Mouse (Mus musculus) liver, embryonic 16.5 days (tissue): ENCODE results near the gene Capzb. TPM values are rescaled to one million over a fixed set of nuclear protein-coding genes. Genes with fewer than 3 reads are reported as not detected.

Experiments
- ATAC-seq: fragments of 200-750 bp; cut with Nextera tagmentation; 2 replicates; pipeline ENCODE4 v1.8.0; 2017; ENCODE audit warnings: low read depth, mild to moderate bottlenecking, moderate number of reproducible peaks, moderate library complexity
- H3K27ac ChIP-seq: fragments of 300-500 bp; sonication (generic); 2 replicates; pipeline ENCODE4 v1.5.1; 2014; ENCODE audit warnings: mild to moderate bottlenecking, low read length
- H3K27me3 ChIP-seq: fragments of 300-500 bp; sonication (generic); 2 replicates; pipeline ENCODE4 v1.6.1; 2014; ENCODE audit warnings: low read depth, low read length, mixed read lengths; ENCODE audit not compliant: control insufficient read depth, insufficient read depth
- H3K36me3 ChIP-seq: fragments of 300-500 bp; sonication (generic); 2 replicates; pipeline ENCODE4 v1.6.1; 2014; ENCODE audit warnings: mild to moderate bottlenecking; ENCODE audit not compliant: control insufficient read depth, insufficient read depth
- H3K4me1 ChIP-seq: fragments of 300-500 bp; sonication (generic); 2 replicates; pipeline ENCODE4 v1.6.1; 2014; ENCODE audit warnings: low read depth, low read length, mixed read lengths; ENCODE audit not compliant: control insufficient read depth
- H3K4me2 ChIP-seq: fragments of 300-500 bp; sonication (generic); 2 replicates; pipeline ENCODE4 v1.6.1; 2014; ENCODE audit warnings: low read depth, low read length, mixed read lengths
- H3K4me3 ChIP-seq: fragments of 300-500 bp; sonication (generic); 2 replicates; pipeline ENCODE4 v1.5.1; 2014; ENCODE audit warnings: low read depth, mild to moderate bottlenecking, low read length
- H3K9ac ChIP-seq: fragments of 300-500 bp; sonication (generic); 2 replicates; pipeline ENCODE4 v1.6.1; 2014; ENCODE audit warnings: low read depth, low read length
- H3K9me3 ChIP-seq: fragments of 300-500 bp; sonication (generic); replicated peaks from 2 replicates; pipeline ENCODE4 v1.6.1; 2016; ENCODE audit warnings: low read length; ENCODE audit not compliant: control insufficient read depth
- WGBS: fragments of 180-500 bp; shearing (Covaris S2); extraction: QIAGEN DNeasy Blood & Tissue Kit; methylation state at CpG from one replicate; pipeline ENCODE4 v1.1.7; 2014; ENCODE audit not compliant: insufficient replicate concordance; 5-methylcytosine and 5-hydroxymethylcytosine counted together
- polyA plus RNA-seq: library from polyadenylated mRNA; unstranded; fragments of >200 nt; fragmentation: Nextera tagmentation; extraction: Ambion mirVana; gene quantifications from 2 replicates; pipeline ENCODE4 v1.2.1, GENCODE M21; 2015

Capzb gene
- polyA plus RNA-seq, 1 experiment from 2014 or later = 135 TPM

DNA sequence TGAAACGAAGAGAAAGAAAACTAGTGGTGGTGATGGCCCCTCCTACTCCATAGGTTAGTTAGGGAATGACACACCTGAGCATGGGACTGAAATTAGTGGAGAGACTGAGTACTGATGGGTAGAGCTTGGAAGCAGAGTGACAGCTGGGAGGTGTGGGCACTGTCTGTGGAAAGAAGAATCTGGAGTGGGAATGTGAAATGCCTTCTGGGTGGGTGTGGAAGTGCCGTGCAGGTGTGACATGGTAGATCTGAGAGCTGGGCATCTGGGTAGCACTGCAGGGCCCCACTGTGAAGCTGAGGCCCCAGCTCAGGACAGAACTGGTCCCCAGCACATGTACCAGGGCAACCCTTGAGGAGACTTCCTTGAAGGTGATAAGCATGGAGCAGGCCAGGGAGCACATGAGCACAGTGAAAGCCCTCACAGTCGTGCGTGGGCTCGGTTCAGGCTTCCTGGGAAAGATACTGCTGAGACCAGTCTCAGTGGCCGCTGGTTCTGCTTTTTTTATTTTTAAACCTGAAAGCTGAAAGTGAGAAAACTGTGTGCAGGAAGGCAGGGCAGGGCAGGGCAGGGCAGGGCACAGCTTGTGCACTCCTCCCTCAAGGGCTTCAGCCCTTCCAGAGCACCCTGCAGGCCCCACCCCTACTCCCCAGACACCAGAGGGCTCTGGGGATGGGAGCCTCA, 66.1 kb downstream of the Capzb start:
- no peak overlapping the region for H3K4me3 ChIP-seq
- no peaks in the 10 kb centered on the region for H3K9me3 ChIP-seq
- H3K4me2 ChIP-seq = no peak overlapping the region
- H3K27me3 ChIP-seq = no peaks in the 10 kb centered on the region
- no peaks in the 10 kb centered on the region for H3K4me1 ChIP-seq
- no peak for ATAC-seq
- peaks cover 13% of the 10 kb centered on the region for H3K36me3 ChIP-seq
- WGBS = 53% methylated on average over 6 of the region's 6 CpGs
- H3K9ac ChIP-seq = no peak overlapping the region
- no peak overlapping the region for H3K27ac ChIP-seq

DNA sequence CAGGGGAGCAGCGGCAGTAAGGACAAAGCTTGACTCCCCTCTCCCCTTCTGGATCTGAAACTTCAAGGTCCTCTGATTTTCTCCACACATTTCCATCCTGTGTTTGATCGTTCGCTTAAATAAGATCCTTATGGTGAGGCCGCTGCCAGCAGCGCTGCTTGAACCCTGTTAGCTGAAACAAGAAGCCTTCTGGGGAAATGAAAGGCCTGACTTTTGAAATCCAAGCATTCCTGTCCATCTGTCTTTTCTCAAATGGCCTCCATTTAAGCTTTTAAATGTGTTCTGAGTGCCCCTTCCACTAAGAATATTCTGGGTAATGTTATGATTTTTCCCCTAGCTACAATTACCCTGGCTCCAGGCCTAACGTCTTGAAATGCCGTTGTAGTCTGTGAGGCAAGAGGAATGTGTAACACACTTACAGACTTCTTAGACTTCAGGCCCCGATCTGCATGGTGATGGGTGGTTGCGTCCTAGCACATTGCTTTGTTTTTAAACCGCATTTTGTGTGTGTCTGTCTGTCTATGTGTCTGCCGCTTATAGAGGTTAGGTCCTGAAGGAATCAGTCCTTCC, 66.7 kb downstream of the Capzb start:
- Histone ChIP-seq H3K4me1 (no peaks in the 10 kb centered on the region), H3K36me3 (peaks cover 18% of the 10 kb centered on the region), H3K27ac (no peak overlapping the region), H3K4me3 (no peak overlapping the region), H3K4me2 (no peak overlapping the region), H3K9ac (no peak overlapping the region), H3K27me3 (no peaks in the 10 kb centered on the region), H3K9me3 (no peaks in the 10 kb centered on the region)
- 81% methylated on average over 11 of the region's 11 CpGs for WGBS
- ATAC-seq = no peak

DNA sequence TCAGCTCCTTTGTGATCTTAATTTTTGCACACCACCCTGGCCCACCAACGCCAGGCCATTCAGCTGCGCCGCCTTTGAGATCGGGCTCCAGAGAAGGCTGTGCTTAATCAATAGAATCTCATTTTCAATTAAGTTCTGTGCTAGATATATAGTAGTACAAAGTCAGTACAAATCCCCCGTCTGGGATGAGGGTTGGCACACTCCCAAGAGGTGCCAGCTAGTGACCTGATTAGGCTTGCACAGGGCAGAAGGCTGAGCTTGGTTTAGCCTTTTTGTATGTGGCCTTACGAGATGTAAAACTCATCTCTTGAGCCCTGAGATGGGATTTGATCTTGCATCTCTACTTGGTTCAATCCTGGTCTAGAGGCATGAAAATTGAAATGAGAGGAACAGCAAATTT, 70.3 kb downstream of the Capzb start:
- H3K4me3 ChIP-seq = no peak overlapping the region
- no peak overlapping the region for H3K4me2 ChIP-seq
- no peaks in the 10 kb centered on the region for H3K27me3 ChIP-seq
- no peak overlapping the region for H3K27ac ChIP-seq
- 81% methylated on average over 6 of the region's 6 CpGs for WGBS
- H3K36me3 ChIP-seq = peaks cover 14% of the 10 kb centered on the region
- H3K4me1 ChIP-seq = no peaks in the 10 kb centered on the region
- H3K9me3 ChIP-seq = no peaks in the 10 kb centered on the region
- ATAC-seq = no peak
- no peak overlapping the region for H3K9ac ChIP-seq

DNA sequence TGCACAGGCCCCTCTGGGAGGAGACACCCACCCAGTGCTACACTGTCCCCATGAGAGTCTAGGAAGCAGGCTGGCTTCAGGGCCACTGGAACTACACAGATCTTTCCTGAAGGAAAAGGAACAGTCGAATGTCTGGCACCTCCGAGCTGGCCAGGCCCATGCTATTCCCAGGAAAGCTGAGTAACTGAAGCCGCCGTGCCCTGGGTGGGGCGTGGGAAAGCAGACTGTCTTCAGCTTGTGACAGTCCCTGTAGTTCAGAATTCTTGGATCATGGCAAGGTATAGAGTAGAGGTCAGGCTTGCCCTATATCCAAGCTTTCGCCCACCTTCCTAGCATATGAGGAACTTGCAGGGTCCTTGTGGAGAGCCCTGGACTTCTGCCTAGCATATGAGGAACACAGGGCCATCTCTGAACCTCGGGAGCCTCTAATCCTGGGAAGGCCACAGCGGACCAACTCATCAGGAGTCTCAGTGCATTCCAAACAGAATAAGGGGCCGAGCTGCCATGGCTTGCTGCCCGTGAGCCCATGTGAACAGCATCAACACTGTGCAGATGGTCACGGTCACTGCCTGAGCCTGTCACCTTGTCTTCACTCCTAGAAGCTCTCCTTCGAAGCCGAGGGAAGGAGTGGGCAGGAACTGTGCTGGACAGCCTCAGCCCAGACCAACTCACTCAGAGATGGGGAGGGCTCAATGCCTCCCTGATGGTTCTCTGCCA, 73.2 kb downstream of the Capzb start:
- Histone ChIP-seq H3K9ac (no peak overlapping the region), H3K27me3 (no peaks in the 10 kb centered on the region), H3K4me1 (no peaks in the 10 kb centered on the region), H3K9me3 (no peaks in the 10 kb centered on the region), H3K36me3 (peaks cover 14% of the 10 kb centered on the region), H3K27ac (no peak overlapping the region), H3K4me3 (no peak overlapping the region), H3K4me2 (no peak overlapping the region)
- WGBS = 78% methylated on average over 13 of the region's 13 CpGs
- ATAC-seq = no peak

DNA sequence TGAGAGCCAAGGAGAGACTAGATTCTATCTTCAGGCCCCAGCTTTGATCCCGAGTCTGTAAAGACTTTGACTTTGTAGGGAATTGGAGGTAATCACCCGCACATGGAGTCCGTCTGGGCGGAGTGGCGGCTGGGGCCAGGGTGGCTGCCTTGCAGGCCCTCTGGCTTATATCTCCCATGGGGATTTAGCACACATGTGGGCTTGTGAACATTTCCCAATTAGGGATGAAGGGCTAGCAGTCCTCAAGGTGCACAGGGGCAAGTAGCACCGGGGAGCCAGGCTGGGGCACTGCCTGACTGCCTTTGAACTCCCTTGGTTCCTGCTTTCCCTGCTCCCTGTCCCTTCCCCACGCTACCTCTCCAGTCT, 73.8 kb downstream of the Capzb start:
- H3K27me3 ChIP-seq = no peaks in the 10 kb centered on the region

DNA sequence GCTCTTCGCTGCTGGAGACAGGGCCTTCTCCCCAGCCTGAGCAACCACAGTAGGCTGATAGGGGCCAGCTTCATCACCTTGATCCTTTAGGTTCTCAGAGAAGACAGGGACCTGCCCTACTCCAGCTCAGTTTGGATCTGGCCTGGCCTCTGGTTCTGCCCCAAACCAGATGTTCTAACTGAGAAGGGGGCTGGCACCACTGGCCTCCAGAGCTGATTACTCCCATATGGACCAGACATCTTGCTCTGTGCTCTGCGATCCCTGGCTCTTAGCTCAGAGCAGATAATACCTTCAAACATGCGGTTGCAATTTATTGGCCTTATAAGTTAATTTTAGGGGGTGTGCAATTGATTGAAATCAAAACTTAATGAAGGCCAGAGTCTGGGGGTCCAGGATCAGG, 74.6 kb downstream of the Capzb start:
- H3K9ac ChIP-seq = no peak overlapping the region
- H3K27ac ChIP-seq = no peak overlapping the region
- no peaks in the 10 kb centered on the region for H3K4me1 ChIP-seq
- H3K36me3 ChIP-seq = peaks cover 11% of the 10 kb centered on the region
- no peaks in the 10 kb centered on the region for H3K27me3 ChIP-seq
- no peak for ATAC-seq
- H3K4me2 ChIP-seq = no peak overlapping the region
- no peaks in the 10 kb centered on the region for H3K9me3 ChIP-seq
- 75% methylated on average over 3 of the region's 3 CpGs for WGBS
- H3K4me3 ChIP-seq = no peak overlapping the region

More for the DNA sequence above, 73.8 kb downstream of the Capzb start:
- Histone ChIP-seq H3K9me3 (no peaks in the 10 kb centered on the region), H3K36me3 (peaks cover 14% of the 10 kb centered on the region), H3K27ac (no peak overlapping the region), H3K4me3 (no peak overlapping the region), H3K9ac (no peak overlapping the region), H3K4me1 (no peaks in the 10 kb centered on the region), H3K4me2 (no peak overlapping the region)
- no peak for ATAC-seq
- 77% methylated on average over 7 of the region's 7 CpGs for WGBS

DNA sequence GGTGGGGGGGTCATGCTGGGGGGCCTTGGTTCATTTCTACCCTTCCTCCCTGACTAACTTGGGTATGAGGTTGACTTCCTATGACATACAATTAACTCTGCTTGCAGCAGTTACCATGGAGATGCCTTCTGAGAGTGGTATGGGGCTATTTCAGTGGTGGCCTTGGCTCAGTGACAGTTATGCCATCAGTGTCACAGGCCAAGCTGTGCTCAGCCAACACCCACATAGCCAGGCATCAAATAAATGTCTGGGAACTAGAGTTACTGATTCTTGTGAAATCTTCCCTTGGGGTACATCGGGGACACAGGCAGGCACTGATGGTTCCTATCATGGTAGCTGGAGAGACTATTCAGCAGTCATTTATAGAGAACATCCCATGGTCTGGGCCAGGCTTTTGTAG, 75.5 kb downstream of the Capzb start:
- H3K36me3 ChIP-seq = peaks cover 6% of the 10 kb centered on the region; the same call in 1 of the 2 replicates
- H3K4me1 ChIP-seq = no peaks in the 10 kb centered on the region
- WGBS = 69% methylated on average over 1 of the region's 1 CpGs
- no peak for ATAC-seq
- H3K9ac ChIP-seq = no peak overlapping the region
- no peaks in the 10 kb centered on the region for H3K27me3 ChIP-seq
- H3K4me3 ChIP-seq = no peak overlapping the region
- H3K9me3 ChIP-seq = no peaks in the 10 kb centered on the region
- H3K4me2 ChIP-seq = no peak overlapping the region
- no peak overlapping the region for H3K27ac ChIP-seq

DNA sequence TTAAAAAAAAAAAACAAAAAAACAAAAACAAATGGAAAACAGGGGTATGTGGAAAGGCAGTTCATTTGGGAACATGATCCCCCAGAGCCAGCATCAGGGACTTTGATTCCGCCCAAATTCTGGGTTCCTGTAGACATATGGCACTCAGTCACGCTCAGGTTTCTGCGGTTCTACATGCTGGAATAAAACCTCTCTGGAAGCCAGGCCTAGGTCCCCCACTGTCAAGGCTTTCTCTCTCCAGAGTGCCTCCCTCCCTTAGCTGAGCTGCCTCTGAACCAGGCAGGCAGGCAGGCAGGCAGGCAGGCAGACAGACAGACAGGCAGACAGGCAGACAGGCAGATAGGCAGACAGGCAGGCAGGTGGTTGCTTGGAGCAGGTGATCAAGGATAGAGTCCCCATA, 77.5 kb downstream of the Capzb start:
- 78% methylated on average over 3 of the region's 3 CpGs for WGBS
- Histone ChIP-seq H3K27me3 (no peaks in the 10 kb centered on the region), H3K9me3 (no peaks in the 10 kb centered on the region), H3K4me2 (no peak overlapping the region), H3K9ac (no peak overlapping the region), H3K27ac (no peak overlapping the region), H3K4me1 (no peaks in the 10 kb centered on the region), H3K36me3 (no peaks in the 10 kb centered on the region), H3K4me3 (no peak overlapping the region)
- ATAC-seq = no peak

DNA sequence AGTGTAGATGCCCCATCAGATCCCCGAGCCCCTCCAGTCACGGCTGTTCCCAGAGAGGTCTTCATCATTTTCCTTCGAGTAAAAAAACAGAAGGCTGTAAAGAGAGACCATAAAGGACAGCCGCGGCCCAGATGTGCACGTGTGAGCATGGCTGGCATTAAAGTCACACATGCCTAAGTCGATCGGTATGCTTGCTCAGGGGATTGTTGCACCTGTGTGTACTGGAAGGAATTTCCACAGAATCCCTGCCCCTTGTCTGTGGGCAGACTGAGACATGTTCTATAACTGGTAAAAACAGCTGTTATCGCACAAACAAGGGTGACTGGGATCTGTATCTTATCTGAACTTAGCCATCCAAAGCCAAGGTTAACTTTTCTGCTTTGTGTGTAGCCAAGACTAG, 78.9 kb downstream of the Capzb start:
- H3K9ac ChIP-seq = no peak overlapping the region
- H3K27me3 ChIP-seq = no peaks in the 10 kb centered on the region
- H3K27ac ChIP-seq = no peak overlapping the region
- H3K4me1 ChIP-seq = no peaks in the 10 kb centered on the region
- WGBS = 70% methylated on average over 9 of the region's 9 CpGs
- H3K9me3 ChIP-seq = no peaks in the 10 kb centered on the region
- ATAC-seq = no peak
- no peak overlapping the region for H3K4me3 ChIP-seq
- no peak overlapping the region for H3K4me2 ChIP-seq
- no peaks in the 10 kb centered on the region for H3K36me3 ChIP-seq
